Mouse (Mus musculus) adrenal gland, postnatal 4 days (tissue): Measurements from ENCODE around the gene Prl6a1. TPM values are rescaled to one million over a fixed set of nuclear protein-coding genes. Genes with fewer than 3 reads are reported as not detected.

Experiments
- DNase-seq, 2 experiments: peaks; one replicate each; pipeline ENCODE4 v3.0.0; 2021 to 2022; ENCODE audit warnings: low spot score in 2 of 2, mixed read lengths in 2 of 2
- long read RNA-seq, 2 experiments: library from polyadenylated mRNA; stranded (forward); transcript quantifications; one replicate each; pipeline ENCODE4 v2.0.0; 2021
- total RNA-seq, 2 experiments: library from RNA; stranded (reverse); gene quantifications; 2 replicates each; pipeline ENCODE4 v1.2.3; 2021

The Prl6a1 gene
- not detected for total RNA-seq
- long read RNA-seq, experiment 1 = 0 reads
- long read RNA-seq, experiment 2 = 0 reads

GRCm38 (mm10) chr13:27312334-27313225 is at the start of gene Prl6a1:
Gene Prl6a1 (plus strand): TSS chr13:27312627.
- no peak for DNase-seq

- no peak for DNase-seq
Measured at GRCm38 (mm10) chr13:27334989-27335388, 22.6 kb downstream of the Prl6a1 start.

- DNase-seq = no peak
Measured at GRCm38 (mm10) chr13:27342733-27343275, 30.4 kb downstream of the Prl6a1 start.

DNA sequence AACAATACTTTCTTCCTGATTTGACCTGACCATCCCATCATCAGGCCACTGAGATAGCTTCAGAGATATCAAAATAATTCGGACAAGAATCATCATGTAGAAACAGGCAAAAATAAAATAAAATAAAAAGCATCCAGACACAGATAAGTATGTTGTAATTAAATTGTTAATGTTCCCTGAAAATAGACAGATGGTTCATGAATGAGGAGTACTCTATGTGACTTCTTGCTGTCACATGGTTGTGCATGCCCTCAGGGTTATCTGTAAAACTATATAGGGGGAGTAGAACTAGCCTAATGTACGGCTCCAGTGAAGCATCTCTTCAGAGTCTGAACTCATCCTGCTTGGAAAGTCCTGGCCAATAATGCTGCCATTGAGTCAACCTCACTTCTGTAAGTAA is 32.9 kb downstream of the Prl6a1 start, which contains the start of gene Prl8a2:
Gene Prl8a2, plus strand, starts transcription at position 301 of the 400 bp plus-strand sequence.
- DNase-seq = no peak

Other genes starting within 250 kb of the Prl6a1 start
- gene Prl3d1, start 218.4 kb upstream of the Prl6a1 start, total RNA-seq = not detected
- not detected for gene Prl3d2, start 190.9 kb upstream of the Prl6a1 start, total RNA-seq
- not detected for gene Prl3d3, start 155.8 kb upstream of the Prl6a1 start, total RNA-seq
- not detected for gene Prl3c1, start 116.0 kb upstream of the Prl6a1 start, total RNA-seq
- gene Prl3b1, start 70.8 kb upstream of the Prl6a1 start, total RNA-seq = not detected
- gene Prl3a1, start 53.2 kb upstream of the Prl6a1 start, total RNA-seq = not detected
- under 1 TPM; 0.34 TPM for gene Prl8a2, start 33.0 kb downstream of the Prl6a1 start, total RNA-seq
- gene Prl2b1, start 78.2 kb downstream of the Prl6a1 start, total RNA-seq = not detected
- gene Prl8a6, start 126.1 kb downstream of the Prl6a1 start, total RNA-seq = not detected
- not detected for gene Prl8a8, start 200.6 kb downstream of the Prl6a1 start, total RNA-seq